Mouse (Mus musculus) midbrain, embryonic 12.5 days (tissue): ENCODE measurements at regions not wholly inside any gene's neighbourhood (a gene's known extent, or its start where the extent isn't known, plus 50 kb on each side); places are given as distances from the start of the nearest gene placed in this dataset.

Source experiments
- ATAC-seq: fragments of 200-750 bp; cut with Nextera tagmentation; 2 replicates; pipeline ENCODE4 v1.8.0; 2017; ENCODE audit warnings: low read depth, moderate TSS enrichment, moderate library complexity; ENCODE audit not compliant: low FRiP score
- H3K27ac ChIP-seq: fragments of 300-500 bp; sonication (generic); replicated peaks from 2 replicates; pipeline ENCODE4 v1.5.1; 2016; ENCODE audit warnings: mild to moderate bottlenecking
- H3K27me3 ChIP-seq: fragments of 300-500 bp; sonication (generic); 2 replicates; pipeline ENCODE4 v1.6.1; 2016; ENCODE audit warnings: mild to moderate bottlenecking
- H3K36me3 ChIP-seq: fragments of 300-500 bp; sonication (generic); 2 replicates; pipeline ENCODE4 v1.6.1; 2016
- H3K4me1 ChIP-seq: fragments of 300-500 bp; sonication (generic); 2 replicates; pipeline ENCODE4 v1.6.1; 2016
- H3K4me2 ChIP-seq: fragments of 300-500 bp; sonication (generic); replicated peaks from 2 replicates; pipeline ENCODE4 v1.6.1; 2016; ENCODE audit warnings: mild to moderate bottlenecking, moderate library complexity
- H3K4me3 ChIP-seq: fragments of 300-500 bp; sonication (generic); 2 replicates; pipeline ENCODE4 v1.5.1; 2016; ENCODE audit warnings: mild to moderate bottlenecking
- H3K9ac ChIP-seq: fragments of 300-500 bp; sonication (generic); replicated peaks from 2 replicates; pipeline ENCODE4 v1.6.1; 2016; ENCODE audit warnings: mild to moderate bottlenecking, moderate library complexity
- H3K9me3 ChIP-seq: fragments of 300-500 bp; sonication (generic); 2 replicates; pipeline ENCODE4 v1.6.1; 2016; ENCODE audit warnings: mild to moderate bottlenecking
- WGBS: fragments of 180-500 bp; shearing (Covaris S2); methylation state at CpG from one replicate; pipeline ENCODE4 v1.1.7; 2016; 5-methylcytosine and 5-hydroxymethylcytosine counted together

- no peak overlapping the region for H3K4me3 ChIP-seq
- no peaks in the 10 kb centered on the region for H3K36me3 ChIP-seq
- WGBS: 90% methylated on average over 24 of the region's 24 CpGs
- peak; percentile 52 for ATAC-seq
- H3K9me3 ChIP-seq: no peaks in the 10 kb centered on the region
- peaks cover 17% of the 10 kb centered on the region; the same call in 1 of the 2 replicates for H3K4me1 ChIP-seq
- no peaks in the 10 kb centered on the region; the same call in none of the 2 replicates for H3K27me3 ChIP-seq
- no peak overlapping the region for H3K9ac ChIP-seq
- no peak overlapping the region for H3K27ac ChIP-seq
- H3K4me2 ChIP-seq: no peak overlapping the region
Measured at GRCm38 (mm10) chr6:135526460-135527160, 164.3 kb downstream of the Emp1 start.

- WGBS: 40% methylated on average over 4 of the region's 4 CpGs
- Histone ChIP-seq H3K4me3 (no peak overlapping the region), H3K4me1 (peaks cover 17% of the 10 kb centered on the region; the same call in 1 of the 2 replicates), H3K9me3 (no peaks in the 10 kb centered on the region), H3K36me3 (no peaks in the 10 kb centered on the region), H3K4me2 (no peak overlapping the region), H3K27me3 (no peaks in the 10 kb centered on the region; the same call in none of the 2 replicates), H3K27ac (no peak overlapping the region), H3K9ac (no peak overlapping the region)
- ATAC-seq: no peak
Measured at GRCm38 (mm10) chr6:135527879-135528278, 165.5 kb downstream of the Emp1 start.

- Histone ChIP-seq H3K4me3 (no peak overlapping the region), H3K4me2 (no peak overlapping the region), H3K9me3 (no peaks in the 10 kb centered on the region), H3K36me3 (no peaks in the 10 kb centered on the region), H3K27ac (no peak overlapping the region), H3K4me1 (0 out of 2 replicates have a peak, but pooled peaks cover 16% of the 10 kb centered on the region), H3K9ac (no peak overlapping the region), H3K27me3 (no peaks in the 10 kb centered on the region; the same call in 1 of the 2 replicates)
- ATAC-seq: no peak; the same call in 1 of the 2 replicates
- WGBS: 50% methylated on average over 9 of the region's 9 CpGs
Measured at GRCm38 (mm10) chr6:135539791-135540646, 177.7 kb downstream of the Emp1 start.

- WGBS: 79% methylated on average over 5 of the region's 5 CpGs
- no peak for ATAC-seq
- Histone ChIP-seq H3K4me2 (no peak overlapping the region), H3K4me3 (no peak overlapping the region), H3K27ac (no peak overlapping the region), H3K9ac (no peak overlapping the region), H3K36me3 (no peaks in the 10 kb centered on the region), H3K27me3 (no peaks in the 10 kb centered on the region; the same call in 1 of the 2 replicates), H3K9me3 (no peaks in the 10 kb centered on the region), H3K4me1 (0 out of 2 replicates have a peak, but pooled peaks cover 16% of the 10 kb centered on the region)
Measured at GRCm38 (mm10) chr6:135541566-135541965, 179.2 kb downstream of the Emp1 start.

GRCm38 (mm10) chr6:135542356-135542755 is 180.0 kb downstream of the Emp1 start:
- H3K36me3 ChIP-seq: no peaks in the 10 kb centered on the region
- no peak for ATAC-seq
- H3K4me2 ChIP-seq: no peak overlapping the region
- no peak overlapping the region for H3K9ac ChIP-seq
- H3K4me1 ChIP-seq: 0 out of 2 replicates have a peak, but pooled peaks cover 16% of the 10 kb centered on the region
- no peak overlapping the region for H3K27ac ChIP-seq
- H3K27me3 ChIP-seq: no peaks in the 10 kb centered on the region; the same call in 1 of the 2 replicates
- no peaks in the 10 kb centered on the region for H3K9me3 ChIP-seq
- H3K4me3 ChIP-seq: no peak overlapping the region
- 57% methylated on average over 5 of the region's 5 CpGs for WGBS

GRCm38 (mm10) chr6:135543390-135543789 is 181.0 kb downstream of the Emp1 start:
- Histone ChIP-seq H3K9me3 (no peaks in the 10 kb centered on the region), H3K27me3 (no peaks in the 10 kb centered on the region; the same call in 1 of the 2 replicates), H3K9ac (no peak overlapping the region), H3K4me1 (0 out of 2 replicates have a peak, but pooled peaks cover 16% of the 10 kb centered on the region), H3K27ac (no peak overlapping the region), H3K36me3 (no peaks in the 10 kb centered on the region), H3K4me2 (no peak overlapping the region), H3K4me3 (no peak overlapping the region)
- ATAC-seq: no peak
- WGBS: 75% methylated on average over 3 of the region's 3 CpGs

GRCm38 (mm10) chr6:135543863-135544262 is 181.5 kb downstream of the Emp1 start:
- no peak overlapping the region for H3K4me3 ChIP-seq
- H3K36me3 ChIP-seq: no peaks in the 10 kb centered on the region
- H3K9me3 ChIP-seq: no peaks in the 10 kb centered on the region
- no peaks in the 10 kb centered on the region; the same call in 1 of the 2 replicates for H3K27me3 ChIP-seq
- H3K9ac ChIP-seq: no peak overlapping the region
- no peak overlapping the region for H3K27ac ChIP-seq
- no peak for ATAC-seq
- 38% methylated on average over 3 of the region's 3 CpGs for WGBS
- no peak overlapping the region for H3K4me2 ChIP-seq
- H3K4me1 ChIP-seq: 0 out of 2 replicates have a peak, but pooled peaks cover 16% of the 10 kb centered on the region

- H3K9me3 ChIP-seq: no peaks in the 10 kb centered on the region
- peaks cover 8% of the 10 kb centered on the region; the same call in 1 of the 2 replicates for H3K4me1 ChIP-seq
- no peak overlapping the region for H3K9ac ChIP-seq
- H3K36me3 ChIP-seq: no peaks in the 10 kb centered on the region
- no peak overlapping the region for H3K4me3 ChIP-seq
- WGBS: 25% methylated on average over 3 of the region's 3 CpGs
- H3K4me2 ChIP-seq: no peak overlapping the region
- 0 out of 2 replicates have a peak, but pooled peaks have one; percentile 34 for ATAC-seq
- H3K27me3 ChIP-seq: no peaks in the 10 kb centered on the region
- H3K27ac ChIP-seq: no peak overlapping the region
Measured at GRCm38 (mm10) chr6:135550368-135550950, 188.1 kb downstream of the Emp1 start.

- no peak overlapping the region for H3K27ac ChIP-seq
- ATAC-seq: no peak
- H3K27me3 ChIP-seq: no peaks in the 10 kb centered on the region
- no peak overlapping the region for H3K9ac ChIP-seq
- H3K36me3 ChIP-seq: no peaks in the 10 kb centered on the region
- WGBS: 79% methylated on average over 3 of the region's 3 CpGs
- peaks cover 8% of the 10 kb centered on the region; the same call in 1 of the 2 replicates for H3K4me1 ChIP-seq
- no peak overlapping the region for H3K4me3 ChIP-seq
- H3K9me3 ChIP-seq: no peaks in the 10 kb centered on the region
- H3K4me2 ChIP-seq: no peak overlapping the region
Measured at GRCm38 (mm10) chr6:135552396-135552795, 190.1 kb downstream of the Emp1 start.

- ATAC-seq: peak; percentile 85
Measured at GRCm38 (mm10) chr6:135559501-135559907, 197.2 kb downstream of the Emp1 start.

GRCm38 (mm10) chr6:135562267-135562666 is 199.9 kb downstream of the Emp1 start:
- H3K9ac ChIP-seq: no peak overlapping the region
- H3K4me2 ChIP-seq: no peak overlapping the region
- ATAC-seq: no peak
- no peaks in the 10 kb centered on the region for H3K27me3 ChIP-seq
- H3K9me3 ChIP-seq: no peaks in the 10 kb centered on the region
- H3K27ac ChIP-seq: no peak overlapping the region
- H3K4me1 ChIP-seq: peaks cover 11% of the 10 kb centered on the region; the same call in 1 of the 2 replicates
- no peak overlapping the region for H3K4me3 ChIP-seq
- no peaks in the 10 kb centered on the region for H3K36me3 ChIP-seq
- WGBS: 88% methylated on average over 2 of the region's 2 CpGs

More at GRCm38 (mm10) chr6:135559501-135559907, 197.2 kb downstream of the Emp1 start:
- WGBS: 80% methylated on average over 5 of the region's 5 CpGs
- H3K4me1 ChIP-seq: peaks cover 11% of the 10 kb centered on the region; the same call in 1 of the 2 replicates
- H3K4me2 ChIP-seq: no peak overlapping the region
- no peaks in the 10 kb centered on the region for H3K9me3 ChIP-seq
- no peak overlapping the region for H3K9ac ChIP-seq
- no peaks in the 10 kb centered on the region for H3K36me3 ChIP-seq
- H3K27ac ChIP-seq: peak overlapping the region; percentile 25; the same call in 1 of the 2 replicates
- no peak overlapping the region for H3K4me3 ChIP-seq
- H3K27me3 ChIP-seq: no peaks in the 10 kb centered on the region
